Mouse (Mus musculus) brain, embryonic 14.5 days (tissue): Measurements from ENCODE around the gene BC004004.

Experiments
- CTCF ChIP-seq: fragments of 200-500 bp; IDR thresholded peaks from 2 replicates; pipeline ENCODE4 v1.5.1; 2012; ENCODE audit warnings: inconsistent platforms, mild to moderate bottlenecking, moderate library complexity, borderline replicate concordance; ENCODE audit not compliant: insufficient read depth, insufficient read length; ENCODE audit errors: extremely low read depth
- POLR2A ChIP-seq: fragments of 200-500 bp; IDR thresholded peaks from 2 replicates; pipeline ENCODE4 v1.6.1; 2012; ENCODE audit warnings: mild to moderate bottlenecking, inconsistent platforms, borderline replicate concordance; ENCODE audit not compliant: poor library complexity, insufficient read depth, insufficient read length, severe bottlenecking; ENCODE audit errors: extremely low read depth

DNA sequence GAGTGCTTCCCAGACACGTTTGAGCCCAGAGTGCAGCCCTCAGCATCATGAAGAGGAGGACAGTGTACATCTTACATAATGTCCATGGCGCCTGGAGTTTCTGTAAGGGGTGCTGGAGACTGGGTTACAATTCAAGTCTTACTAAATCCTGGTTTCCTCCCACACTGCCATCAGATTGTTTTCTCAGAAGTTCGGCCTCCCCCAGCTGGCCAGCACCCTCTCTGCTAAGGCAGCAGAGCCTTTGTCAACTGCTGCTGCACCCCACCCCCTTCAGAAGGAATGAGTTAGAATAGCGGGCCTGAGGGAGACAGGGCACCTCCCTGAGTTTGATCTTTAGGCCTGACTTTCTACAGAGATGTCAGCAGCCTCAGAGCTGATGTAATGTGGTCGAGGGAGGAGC is 33.6 kb downstream of the BC004004 start:
- no peak for TF ChIP-seq CTCF
- no peak for TF ChIP-seq POLR2A
